Comparison of ENCODE assay signal across 26 mouse cellular contexts in genomic region chr10:12045937-12046336, GRCm38 (mm10).
"Had no signal": no experiment of that assay in that cellular context is flagged by ENCODE, and none has a peak within 500 bp of the region (broad histone marks: within the 10 kb centered on the region; RNA-seq: fewer than 3 reads in every experiment).

No protein-coding gene starts in this region.

- H3K4me3 ChIP-seq: gastrocnemius, adult 2 months; heart, embryonic 13.5 days; heart, embryonic 15.5 days; hindbrain, embryonic 10.5 days; hindbrain, embryonic 12.5 days; intestine, embryonic 15.5 days; layer of hippocampus, adult 2 months; left cerebral cortex, adult 2 months; liver, embryonic 13.5 days; liver, embryonic 15.5 days had no signal

- H3K27me3 ChIP-seq: heart, embryonic 13.5 days; heart, embryonic 15.5 days; hindbrain, embryonic 12.5 days; intestine, embryonic 15.5 days; liver, embryonic 13.5 days; liver, embryonic 15.5 days had no signal

- H3K4me1 ChIP-seq: heart, embryonic 13.5 days; heart, embryonic 15.5 days; hindbrain, embryonic 10.5 days; hindbrain, embryonic 12.5 days; intestine, embryonic 15.5 days; liver, embryonic 13.5 days; liver, embryonic 15.5 days had no signal

- H3K27ac ChIP-seq: gastrocnemius, adult 2 months; heart, embryonic 13.5 days; heart, embryonic 15.5 days; hindbrain, embryonic 10.5 days; hindbrain, embryonic 12.5 days; hindbrain, embryonic 14.5 days; intestine, embryonic 15.5 days; layer of hippocampus, adult 2 months; left cerebral cortex, adult 2 months; liver, embryonic 13.5 days; liver, embryonic 15.5 days had no signal

- DNase-seq: gastrocnemius, adult 2 months; gastrocnemius, postnatal 10 days; gastrocnemius, postnatal 25 days; heart, adult 18-20 months; heart, postnatal 4 days; kidney, adult 18-20 months; kidney, adult 8-10 months; kidney, postnatal 10 days; kidney, postnatal 25 days; kidney, postnatal 4 days; liver; liver, embryonic 13.5 days; liver, postnatal 0 days had no signal

- ATAC-seq: hindbrain, embryonic 16.5 days; inflammation-experienced regulatory T-cells, adult 6 months; intestine, embryonic 15.5 days; liver, postnatal 0 days had no signal

- H3K36me3 ChIP-seq: heart, embryonic 13.5 days; heart, embryonic 15.5 days; hindbrain, embryonic 10.5 days; hindbrain, embryonic 12.5 days; intestine, embryonic 15.5 days; liver, embryonic 13.5 days; liver, embryonic 15.5 days had no signal

- H3K4me2 ChIP-seq: heart, embryonic 11.5 days; heart, embryonic 13.5 days; heart, embryonic 15.5 days; hindbrain, embryonic 12.5 days; hindbrain, embryonic 14.5 days; intestine, embryonic 15.5 days; liver, embryonic 11.5 days; liver, embryonic 13.5 days; liver, embryonic 15.5 days had no signal

- H3K9ac ChIP-seq: heart, embryonic 13.5 days; heart, embryonic 15.5 days; hindbrain, embryonic 12.5 days; hindbrain, embryonic 14.5 days; intestine, embryonic 15.5 days; liver, embryonic 13.5 days; liver, embryonic 15.5 days; liver, postnatal 0 days had no signal

- H3K9me3 ChIP-seq: heart, embryonic 13.5 days; heart, embryonic 15.5 days; hindbrain, embryonic 10.5 days; hindbrain, embryonic 12.5 days; intestine, embryonic 15.5 days; liver, embryonic 13.5 days; liver, embryonic 15.5 days had no signal
